Mouse (Mus musculus) ES-E14 (cell line): ENCODE measurements at regions not wholly inside any gene's neighbourhood (a gene's known extent, or its start where the extent isn't known, plus 50 kb on each side); places are given as distances from the start of the nearest gene placed in this dataset.

ENCODE experiments used
- DNase-seq: peaks from one replicate; pipeline ENCODE4 v3.0.0-alpha.2; 2013; ENCODE audit warnings: low read depth, low spot score
- H3K27ac ChIP-seq: 2 replicates; pipeline ENCODE4 v1.5.1; 2012; ENCODE audit warnings: low read depth, mild to moderate bottlenecking, low read length, moderate library complexity, mixed read lengths; ENCODE audit not compliant: poor library complexity, insufficient read depth, severe bottlenecking
- H3K36me3 ChIP-seq: 2 replicates; pipeline ENCODE4 v1.6.1; 2012; ENCODE audit warnings: mild to moderate bottlenecking, low read length, moderate library complexity, mixed read lengths; ENCODE audit not compliant: control insufficient read depth, poor library complexity, insufficient read depth, severe bottlenecking
- H3K4me1 ChIP-seq, 2 experiments: fragments of 150-350 bp in 1 of 2; sonication (generic) in 1 of 2; 2 replicates each; pipeline ENCODE4 v1.6.1; 2012; ENCODE audit warnings: low read length in 2 of 2, mild to moderate bottlenecking in 1 of 2, mixed read lengths in 1 of 2; ENCODE audit not compliant: control insufficient read depth in 2 of 2, insufficient read depth in 2 of 2, poor library complexity in 1 of 2
- H3K4me3 ChIP-seq, 2 experiments: fragments of 150-350 bp in 1 of 2; sonication (generic) in 1 of 2; 2 replicates each; pipeline ENCODE4 v1.5.1; 2012; ENCODE audit warnings: low read length in 2 of 2, low read depth in 1 of 2, mild to moderate bottlenecking in 1 of 2, mixed read lengths in 1 of 2; ENCODE audit not compliant: insufficient read depth in 1 of 2, poor library complexity in 1 of 2, severe bottlenecking in 1 of 2
- H3K9ac ChIP-seq: 2 replicates; pipeline ENCODE4 v1.6.1; 2012; ENCODE audit warnings: low read depth, mild to moderate bottlenecking, low read length, mixed read lengths; ENCODE audit not compliant: poor library complexity, insufficient read depth, severe bottlenecking
- H3K9me3 ChIP-seq: fragments of 150-350 bp; sonication (generic); 2 replicates; pipeline ENCODE4 v1.6.1; 2012; ENCODE audit warnings: low read depth, mild to moderate bottlenecking, low read length; ENCODE audit not compliant: control insufficient read depth, insufficient read depth
- CHD2 ChIP-seq: IDR thresholded peaks from 2 replicates; pipeline ENCODE4 v1.6.1; 2014; ENCODE audit warnings: mild to moderate bottlenecking, low read depth, low read length, inconsistent platforms
- HCFC1 ChIP-seq: IDR thresholded peaks from 2 replicates; pipeline ENCODE4 v1.6.1; 2012; ENCODE audit warnings: low read length, inconsistent platforms, borderline replicate concordance; ENCODE audit not compliant: insufficient read depth
- MAFK ChIP-seq: IDR thresholded peaks from 2 replicates; pipeline ENCODE4 v1.6.1; 2014; ENCODE audit warnings: mild to moderate bottlenecking, low read depth, low read length, inconsistent platforms; ENCODE audit not compliant: insufficient read depth
- ZC3H11A ChIP-seq: IDR thresholded peaks from 2 replicates; pipeline ENCODE4 v1.6.1; 2012; ENCODE audit warnings: low read depth, mild to moderate bottlenecking, inconsistent platforms, low read length, borderline replicate concordance
- ZNF384 ChIP-seq: IDR thresholded peaks from 2 replicates; pipeline ENCODE4 v1.6.1; 2012; ENCODE audit warnings: low read depth, low read length, inconsistent platforms
- in situ Hi-C, 2 experiments: fragments of 600-800 bp; cut with MboI; formaldehyde crosslinking; loops; one replicate each; pipeline ENCODE4 v1.15.1; 2025; ENCODE audit warnings: low sequenced_read_pairs in 2 of 2, inconsistent platforms in 1 of 2; ENCODE audit not compliant: unreplicated experiment in 2 of 2

- no peak for DNase-seq
- TF ChIP-seq MAFK (no peak), ZNF384 (no peak), ZC3H11A (no peak), HCFC1 (no peak), CHD2 (no peak)
- Histone ChIP-seq H3K4me3 (no peak overlapping the region), H3K36me3 (no peaks in the 10 kb centered on the region), H3K4me1 (no peaks in the 10 kb centered on the region), H3K9ac (no peak overlapping the region), H3K9me3 (no peaks in the 10 kb centered on the region), H3K27ac (no peak overlapping the region)
- in situ Hi-C loops, result no loop called here
Measured at GRCm38 (mm10) chr14:71670435-71670834, 821.2 kb downstream of the Gm9195 start.

- TF ChIP-seq CHD2 (no peak), HCFC1 (no peak), ZNF384 (no peak), ZC3H11A (no peak), MAFK (no peak)
Measured at GRCm38 (mm10) chr14:71666656-71667055, 825.0 kb downstream of the Gm9195 start.

GRCm38 (mm10) chr14:71660166-71660565 is 831.5 kb downstream of the Gm9195 start:
- Histone ChIP-seq H3K4me3 (no peak overlapping the region), H3K36me3 (no peaks in the 10 kb centered on the region), H3K9ac (no peak overlapping the region), H3K27ac (no peak overlapping the region), H3K9me3 (no peaks in the 10 kb centered on the region), H3K4me1 (no peaks in the 10 kb centered on the region)
- in situ Hi-C loops, result no loop called here
- TF ChIP-seq ZNF384 (no peak), HCFC1 (no peak), MAFK (no peak), ZC3H11A (no peak), CHD2 (no peak)
- DNase-seq, result no peak

More at GRCm38 (mm10) chr14:71666656-71667055, 825.0 kb downstream of the Gm9195 start:
- no peak overlapping the region for H3K4me3 ChIP-seq
- no peak overlapping the region for H3K9ac ChIP-seq
- no peak overlapping the region for H3K27ac ChIP-seq
- no peak for DNase-seq
- H3K4me1 ChIP-seq, result no peaks in the 10 kb centered on the region
- no peaks in the 10 kb centered on the region for H3K9me3 ChIP-seq
- in situ Hi-C loops, result no loop called here
- no peaks in the 10 kb centered on the region for H3K36me3 ChIP-seq

GRCm38 (mm10) chr14:71654785-71655627 is 836.6 kb downstream of the Gm9195 start:
- in situ Hi-C loops, result no loop called here
- TF ChIP-seq HCFC1, result no peak
- no peak for TF ChIP-seq ZC3H11A
- TF ChIP-seq ZNF384, result no peak
- no peak for TF ChIP-seq CHD2
- no peak for TF ChIP-seq MAFK

More at GRCm38 (mm10) chr14:71654785-71655627, 836.6 kb downstream of the Gm9195 start:
- no peak for DNase-seq
- H3K36me3 ChIP-seq, result no peaks in the 10 kb centered on the region
- no peak overlapping the region for H3K4me3 ChIP-seq
- no peak overlapping the region for H3K9ac ChIP-seq
- no peak overlapping the region for H3K27ac ChIP-seq
- no peaks in the 10 kb centered on the region for H3K9me3 ChIP-seq
- no peaks in the 10 kb centered on the region for H3K4me1 ChIP-seq
